In the genomic region with DNA sequence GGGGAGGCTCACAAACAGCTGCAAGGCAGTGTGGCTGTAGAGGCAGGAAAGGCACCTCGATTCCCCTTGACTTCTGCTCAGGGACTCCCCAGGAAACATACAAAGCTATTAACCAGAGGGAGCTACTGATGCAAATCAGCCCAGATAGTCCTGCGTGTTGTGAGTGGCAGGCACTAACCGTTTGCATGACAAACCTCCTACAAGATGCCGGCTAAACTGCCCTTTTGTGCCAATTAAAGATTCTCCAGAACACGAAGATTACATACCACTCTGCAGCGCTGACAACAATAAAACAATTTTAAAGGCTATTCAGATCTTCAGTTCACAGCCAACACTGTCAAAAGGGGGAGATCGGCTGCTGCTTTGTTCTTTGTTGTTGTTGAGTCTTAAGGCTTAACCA, we compare ENCODE assay signal across 10 mouse cellular contexts.
DNase-seq lines count a peak whose midpoint lies in the region; ATAC-seq and TF ChIP-seq lines count a peak whose summit lies in the region.
"Had no signal": no experiment of that assay in that cellular context is flagged by ENCODE, and none has a peak within 500 bp of the region (broad histone marks: within the 10 kb centered on the region; RNA-seq: fewer than 3 reads in every experiment).

No protein-coding gene starts in this region.

- no peak overlapping the region for H3K27ac ChIP-seq in lung, embryonic 14.5 days (ENCODE audit: low read depth)
- H3K27ac ChIP-seq in embryonic facial prominence, embryonic 10.5 days (replicated peaks) = peak overlapping the region; percentile 75
- H3K27ac ChIP-seq in hindbrain, embryonic 13.5 days = peak overlapping the region; percentile 89
- peak overlapping the region; percentile 65 for H3K27ac ChIP-seq in neural tube, embryonic 14.5 days (ENCODE audit: low read depth, low read length)

- H3K9ac ChIP-seq in lung, embryonic 14.5 days = no peak overlapping the region
- peak overlapping the region; percentile 62 for H3K9ac ChIP-seq in hindbrain, embryonic 13.5 days
- H3K9ac ChIP-seq in neural tube, embryonic 14.5 days (replicated peaks; ENCODE audit: low read depth, low read length) = no peak overlapping the region

- DNase-seq in lung, embryonic 14.5 days = peak; percentile 31
- DNase-seq in lung, postnatal 4 days = no peak
- no peak for DNase-seq in embryonic facial prominence, embryonic 10.5 days (ENCODE audit: low spot score)
- no peak for DNase-seq in ovary, adult 18-20 months (ENCODE audit: low spot score)
- DNase-seq in adrenal gland, adult 8-10 months = no peak
- DNase-seq: embryo, embryonic 11 days had no signal

- H3K4me2 ChIP-seq in lung, embryonic 14.5 days = no peak overlapping the region
- H3K4me2 ChIP-seq in hindbrain, embryonic 13.5 days = 0 out of 2 replicates have a peak overlapping the region, but pooled peaks have one; percentile 4
- H3K4me2 ChIP-seq in neural tube, embryonic 14.5 days (ENCODE audit: low read depth, low read length) = no peak overlapping the region

- no peaks in the 10 kb centered on the region for H3K36me3 ChIP-seq in lung, embryonic 14.5 days (ENCODE audit: insufficient read depth)
- peaks cover 19% of the 10 kb centered on the region for H3K36me3 ChIP-seq in embryonic facial prominence, embryonic 10.5 days (replicated peaks)
- H3K36me3 ChIP-seq in hindbrain, embryonic 13.5 days = no peaks in the 10 kb centered on the region
- no peaks in the 10 kb centered on the region for H3K36me3 ChIP-seq in neural tube, embryonic 14.5 days (ENCODE audit: control insufficient read depth, insufficient read depth, low read length)

- H3K27me3 ChIP-seq in lung, embryonic 14.5 days (ENCODE audit: insufficient read depth, low read length) = no peaks in the 10 kb centered on the region
- H3K27me3 ChIP-seq in embryonic facial prominence, embryonic 10.5 days (replicated peaks; ENCODE audit: low read depth, poor library complexity, severe bottlenecking) = no peaks in the 10 kb centered on the region
- H3K27me3 ChIP-seq in hindbrain, embryonic 13.5 days = no peaks in the 10 kb centered on the region
- no peaks in the 10 kb centered on the region for H3K27me3 ChIP-seq in neural tube, embryonic 14.5 days (ENCODE audit: control insufficient read depth, insufficient read depth, low read length)
- H3K27me3 ChIP-seq: megakaryocyte, embryonic 14.5 days had no signal

- 29% methylated on average over 7 of the region's 7 CpGs for WGBS in lung, embryonic 14.5 days
- 24% methylated on average over 7 of the region's 7 CpGs for WGBS in embryonic facial prominence, embryonic 10.5 days
- WGBS in hindbrain, embryonic 13.5 days = 9% methylated on average over 7 of the region's 7 CpGs
- 5% methylated on average over 7 of the region's 7 CpGs for WGBS in neural tube, embryonic 14.5 days

- H3K4me1 ChIP-seq in lung, embryonic 14.5 days (ENCODE audit: insufficient read depth) = peaks cover 56% of the 10 kb centered on the region
- peaks cover 87% of the 10 kb centered on the region for H3K4me1 ChIP-seq in embryonic facial prominence, embryonic 10.5 days
- peaks cover 83% of the 10 kb centered on the region for H3K4me1 ChIP-seq in hindbrain, embryonic 13.5 days (replicated peaks)
- peaks cover 55% of the 10 kb centered on the region for H3K4me1 ChIP-seq in neural tube, embryonic 14.5 days (ENCODE audit: control insufficient read depth, insufficient read depth, low read length)

- no peak for ATAC-seq in lung, embryonic 14.5 days (ENCODE audit: insufficient read depth)
- no peak for ATAC-seq in hindbrain, embryonic 13.5 days (ENCODE audit: low FRiP score)
- ATAC-seq in neural tube, embryonic 14.5 days (ENCODE audit: low read depth) = no peak
- no peak for ATAC-seq in erythroid progenitor cell, adult 5-6 weeks (replicated peaks; ENCODE audit: low FRiP score, poor library complexity, severe bottlenecking)

- H3K4me3 ChIP-seq in lung, embryonic 14.5 days (ENCODE audit: low read depth, low read length) = no peak overlapping the region
- H3K4me3 ChIP-seq in embryonic facial prominence, embryonic 10.5 days = no peak overlapping the region
- no peak overlapping the region for H3K4me3 ChIP-seq in hindbrain, embryonic 13.5 days
- H3K4me3 ChIP-seq in neural tube, embryonic 14.5 days (ENCODE audit: low read depth, low read length) = no peak overlapping the region
- H3K4me3 ChIP-seq: megakaryocyte, embryonic 14.5 days had no signal

- no peak for TF ChIP-seq CTCF in lung, embryonic 14.5 days (IDR thresholded peaks at IDR 0.05; ENCODE audit: low read depth)

- H3K9me3 ChIP-seq in lung, embryonic 14.5 days (ENCODE audit: low read depth, low read length) = no peaks in the 10 kb centered on the region
- H3K9me3 ChIP-seq in embryonic facial prominence, embryonic 10.5 days = no peaks in the 10 kb centered on the region
- H3K9me3 ChIP-seq in hindbrain, embryonic 13.5 days = no peaks in the 10 kb centered on the region
- H3K9me3 ChIP-seq in neural tube, embryonic 14.5 days (ENCODE audit: control insufficient read depth, low read length) = no peaks in the 10 kb centered on the region
- H3K9me3 ChIP-seq: megakaryocyte, embryonic 14.5 days had no signal
